Mouse (Mus musculus): ENCODE results near the gene Gm21775. TPM values are rescaled to one million over a fixed set of nuclear protein-coding genes. Genes with fewer than 3 reads are reported as not detected.
"Not testable (repeated sequence)": the region's sequence is repeated elsewhere in the genome, so short reads cannot be mapped to it uniquely, and the experiment has no call there.

Gm21775 gene
- polyA plus RNA-seq (2014; fragmentation: Nextera tagmentation; extraction: Ambion mirVana), result not detected in 2 replicates

GRCm38 (mm10) chrY:10553153-10553552 lies at the start of gene Gm21775:
TSS of gene Gm21775 (plus strand) at chrY:10553453.
- not testable (repeated sequence) for H3K9ac ChIP-seq (ENCODE audit: low read depth, low read length); H3K36me3 ChIP-seq (ENCODE audit: control insufficient read depth, insufficient read depth, low read length); H3K4me3 ChIP-seq (ENCODE audit: low read depth, low read length); H3K9me3 ChIP-seq (ENCODE audit: control insufficient read depth, low read length); H3K4me2 ChIP-seq (replicated peaks; ENCODE audit: low read depth, low read length); DNase-seq (ENCODE audit: low spot score); H3K4me1 ChIP-seq (replicated peaks; ENCODE audit: control insufficient read depth, insufficient read depth, low read length); ATAC-seq (ENCODE audit: low FRiP score); H3K27ac ChIP-seq (ENCODE audit: low read depth, low read length); H3K27me3 ChIP-seq (ENCODE audit: control insufficient read depth, insufficient read depth, low read length)
- 69% methylated on average over 1 of the region's 5 CpGs for WGBS

DNA sequence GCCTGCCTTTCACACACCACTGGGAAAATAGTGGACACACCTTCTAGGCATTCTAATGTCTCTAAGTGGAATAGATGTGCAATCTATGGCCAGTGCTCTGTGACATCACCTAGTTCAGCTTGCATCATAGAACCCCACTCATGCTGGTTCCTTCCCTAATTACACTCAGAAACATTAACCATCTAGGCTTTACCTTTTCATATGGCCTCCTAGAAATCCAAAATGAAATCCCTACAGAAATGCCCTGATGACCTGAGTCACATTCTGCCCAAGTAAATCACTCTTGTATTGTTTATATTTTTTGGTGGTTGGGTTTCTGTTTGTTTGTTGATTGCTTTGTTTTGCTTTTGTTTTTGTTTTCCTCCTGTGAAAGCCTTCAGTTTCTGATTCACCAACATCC lies 17.3 kb upstream of the Gm21775 start, which contains the start of gene Gm20737:
Gm20737 (minus strand) TSS at position 101 of the 400 bp plus-strand sequence.
- not testable (repeated sequence) for H3K27ac ChIP-seq (ENCODE audit: low read depth, low read length); H3K4me2 ChIP-seq (replicated peaks; ENCODE audit: low read depth, low read length); H3K4me3 ChIP-seq (ENCODE audit: low read depth, low read length); DNase-seq (ENCODE audit: low spot score); H3K4me1 ChIP-seq (replicated peaks; ENCODE audit: control insufficient read depth, insufficient read depth, low read length); H3K9me3 ChIP-seq (ENCODE audit: control insufficient read depth, low read length); H3K27me3 ChIP-seq (ENCODE audit: control insufficient read depth, insufficient read depth, low read length); H3K36me3 ChIP-seq (ENCODE audit: control insufficient read depth, insufficient read depth, low read length); H3K9ac ChIP-seq (ENCODE audit: low read depth, low read length); ATAC-seq (ENCODE audit: low FRiP score)

Other genes with a start within 250 kb of the Gm21775 start
- gene Gm20834, start 228.9 kb upstream of the Gm21775 start, polyA plus RNA-seq (2014; fragmentation: Nextera tagmentation; extraction: Ambion mirVana), result not detected in 2 replicates
- gene Gm28510, start 140.7 kb upstream of the Gm21775 start, polyA plus RNA-seq (2014; fragmentation: Nextera tagmentation; extraction: Ambion mirVana), result not detected in 2 replicates
- gene Gm20737, start 17.4 kb upstream of the Gm21775 start, polyA plus RNA-seq (2014; fragmentation: Nextera tagmentation; extraction: Ambion mirVana), result not detected in 2 replicates
- gene Gm21900, start 62.9 kb downstream of the Gm21775 start, polyA plus RNA-seq (2014; fragmentation: Nextera tagmentation; extraction: Ambion mirVana), result not detected in 2 replicates
- gene Gm20777, start 199.0 kb downstream of the Gm21775 start, polyA plus RNA-seq (2014; fragmentation: Nextera tagmentation; extraction: Ambion mirVana), result not detected in 2 replicates